Mouse (Mus musculus): ENCODE results near the gene Sgpp2.

The Sgpp2 gene

GRCm38 (mm10) chr1:78338212-78338611 is 28.1 kb downstream of the Sgpp2 start:
- peak in 1 of 2 experiments; percentile 36 for DNase-seq (ENCODE audit: low spot score in 2 of 2)

GRCm38 (mm10) chr1:78339941-78340340 is 29.8 kb downstream of the Sgpp2 start:
- DNase-seq (ENCODE audit: low spot score in 2 of 2) = no peak

- DNase-seq (ENCODE audit: low spot score in 2 of 2) = no peak
These were observed 30.4 kb downstream of the Sgpp2 start for GRCm38 (mm10) chr1:78340584-78340983.

- DNase-seq (ENCODE audit: low spot score in 2 of 2) = no peak
These were observed 37.2 kb downstream of the Sgpp2 start for GRCm38 (mm10) chr1:78347317-78347806.

- DNase-seq (ENCODE audit: low spot score in 2 of 2) = no peak
These were observed 39.1 kb downstream of the Sgpp2 start for GRCm38 (mm10) chr1:78349219-78349618.

GRCm38 (mm10) chr1:78353254-78353653 is 43.1 kb downstream of the Sgpp2 start:
- no peak for DNase-seq (ENCODE audit: low spot score in 2 of 2)

GRCm38 (mm10) chr1:78355123-78355522 is 45.0 kb downstream of the Sgpp2 start:
- no peak for DNase-seq (ENCODE audit: low spot score in 2 of 2)

GRCm38 (mm10) chr1:78357415-78357814 is 47.3 kb downstream of the Sgpp2 start:
- DNase-seq (ENCODE audit: low spot score in 2 of 2) = no peak

GRCm38 (mm10) chr1:78357868-78358267 is 47.7 kb downstream of the Sgpp2 start:
- DNase-seq (ENCODE audit: low spot score in 2 of 2) = no peak

- no peak for DNase-seq (ENCODE audit: low spot score in 2 of 2)
These were observed 54.1 kb downstream of the Sgpp2 start for GRCm38 (mm10) chr1:78363965-78364889.

GRCm38 (mm10) chr1:78367806-78368205 is 57.7 kb downstream of the Sgpp2 start:
- no peak for DNase-seq (ENCODE audit: low spot score in 2 of 2)

- DNase-seq (ENCODE audit: low spot score in 2 of 2) = no peak
These were observed 60.0 kb downstream of the Sgpp2 start for GRCm38 (mm10) chr1:78370121-78370520.

GRCm38 (mm10) chr1:78371569-78372236 is 61.6 kb downstream of the Sgpp2 start:
- peak in 1 of 2 experiments; percentile 59 for DNase-seq (ENCODE audit: low spot score in 2 of 2)

- DNase-seq (ENCODE audit: low spot score in 2 of 2) = no peak
These were observed 62.2 kb downstream of the Sgpp2 start for GRCm38 (mm10) chr1:78372316-78372715.

GRCm38 (mm10) chr1:78373836-78374235 is 63.7 kb downstream of the Sgpp2 start:
- DNase-seq (ENCODE audit: low spot score in 2 of 2) = no peak

- DNase-seq (ENCODE audit: low spot score in 2 of 2) = no peak
These were observed 64.9 kb downstream of the Sgpp2 start for GRCm38 (mm10) chr1:78375058-78375457.

- no peak for DNase-seq (ENCODE audit: low spot score in 2 of 2)
These were observed 70.8 kb downstream of the Sgpp2 start for GRCm38 (mm10) chr1:78380950-78381349.

- DNase-seq (ENCODE audit: low spot score in 2 of 2) = no peak
These were observed 77.7 kb downstream of the Sgpp2 start for GRCm38 (mm10) chr1:78387854-78388253.

GRCm38 (mm10) chr1:78388848-78389247 is 78.7 kb downstream of the Sgpp2 start:
- DNase-seq (ENCODE audit: low spot score in 2 of 2) = no peak

GRCm38 (mm10) chr1:78395191-78395735 is 85.1 kb downstream of the Sgpp2 start:
- DNase-seq (ENCODE audit: low spot score in 2 of 2) = no peak

GRCm38 (mm10) chr1:78395737-78396136 is 85.6 kb downstream of the Sgpp2 start:
- no peak for DNase-seq (ENCODE audit: low spot score in 2 of 2)

- DNase-seq (ENCODE audit: low spot score in 2 of 2) = peak in 1 of 2 experiments; percentile 14
These were observed 86.3 kb downstream of the Sgpp2 start for GRCm38 (mm10) chr1:78396320-78396913.

Data from cerebellum, postnatal 4 days (tissue).